Mouse (Mus musculus): Measurements from ENCODE around the gene Hhat.

- no peak for TF ChIP-seq CTCF (conservative IDR thresholded peaks at IDR 0.05; ENCODE audit: low read length)
- no peak for TF ChIP-seq NANOG (IDR thresholded peaks at IDR 0.05; ENCODE audit: borderline replicate concordance, low read length)
- no peak for TF ChIP-seq POU5F1 (IDR thresholded peaks at IDR 0.05; ENCODE audit: borderline replicate concordance, low read length)
Measured at GRCm38 (mm10) chr1:192814700-192815099, 43.7 kb upstream of the Hhat start.

All from E14TG2a.4 (cell line).